Mouse (Mus musculus): ENCODE measurements around the gene Maml2. TPM values are rescaled to one million over a fixed set of nuclear protein-coding genes. Genes with fewer than 3 reads are reported as not detected.
A peak's percentile ranks its signal among the peaks of the same experiment; 100 is the strongest.

Maml2 gene
- polyA plus RNA-seq, 1 experiment from 2014 or later, result 8.6 TPM

GRCm38 (mm10) chr9:13433501-13434090 lies 135.8 kb downstream of the Maml2 start:
- H3K4me1 ChIP-seq, result peaks cover 13% of the 10 kb centered on the region
- no peaks in the 10 kb centered on the region for H3K27me3 ChIP-seq (ENCODE audit: low read depth, poor library complexity, severe bottlenecking)
- H3K9me3 ChIP-seq (replicated peaks), result peaks cover 8% of the 10 kb centered on the region; the same call in 1 of the 2 replicates
- WGBS, result 90% methylated on average over 6 of the region's 6 CpGs
- no peak overlapping the region for H3K4me3 ChIP-seq
- H3K27ac ChIP-seq (replicated peaks), result no peak overlapping the region
- H3K36me3 ChIP-seq, result 0 out of 2 replicates have a peak, but pooled peaks cover 3% of the 10 kb centered on the region
- no peak for DNase-seq (ENCODE audit: low spot score)

- peaks cover 8% of the 10 kb centered on the region; the same call in 1 of the 2 replicates for H3K9me3 ChIP-seq (replicated peaks)
- WGBS, result 83% methylated on average over 6 of the region's 6 CpGs
Observed at GRCm38 (mm10) chr9:13440911-13441310, 143.2 kb downstream of the Maml2 start.

GRCm38 (mm10) chr9:13442012-13442735 lies 144.4 kb downstream of the Maml2 start:
- 0 out of 2 replicates have a peak, but pooled peaks cover 3% of the 10 kb centered on the region for H3K36me3 ChIP-seq
- H3K27ac ChIP-seq (replicated peaks), result no peak overlapping the region
- H3K9me3 ChIP-seq (replicated peaks), result peaks cover 4% of the 10 kb centered on the region; the same call in 1 of the 2 replicates
- H3K4me3 ChIP-seq, result no peak overlapping the region
- no peaks in the 10 kb centered on the region for H3K4me1 ChIP-seq
- H3K27me3 ChIP-seq (ENCODE audit: low read depth, poor library complexity, severe bottlenecking), result no peaks in the 10 kb centered on the region
- WGBS, result 83% methylated on average over 13 of the region's 13 CpGs
- no peak for DNase-seq (ENCODE audit: low spot score)

More at GRCm38 (mm10) chr9:13440911-13441310, 143.2 kb downstream of the Maml2 start:
- Histone ChIP-seq H3K27ac (replicated peaks) (no peak overlapping the region), H3K27me3 (ENCODE audit: low read depth, poor library complexity, severe bottlenecking) (no peaks in the 10 kb centered on the region), H3K4me1 (no peaks in the 10 kb centered on the region), H3K4me3 (no peak overlapping the region), H3K36me3 (0 out of 2 replicates have a peak, but pooled peaks cover 3% of the 10 kb centered on the region)
- DNase-seq (ENCODE audit: low spot score), result no peak

- DNase-seq (ENCODE audit: low spot score), result no peak
- H3K4me1 ChIP-seq, result no peaks in the 10 kb centered on the region
Observed at GRCm38 (mm10) chr9:13443484-13444211, 145.9 kb downstream of the Maml2 start.

GRCm38 (mm10) chr9:13446236-13446635 lies 148.5 kb downstream of the Maml2 start:
- Histone ChIP-seq H3K4me1 (0 out of 2 replicates have a peak, but pooled peaks cover 8% of the 10 kb centered on the region), H3K27ac (replicated peaks) (no peak overlapping the region), H3K36me3 (no peaks in the 10 kb centered on the region), H3K4me3 (no peak overlapping the region), H3K27me3 (ENCODE audit: low read depth, poor library complexity, severe bottlenecking) (no peaks in the 10 kb centered on the region), H3K9me3 (replicated peaks) (no peaks in the 10 kb centered on the region)
- DNase-seq (ENCODE audit: low spot score), result no peak
- 89% methylated on average over 1 of the region's 1 CpGs for WGBS

More at GRCm38 (mm10) chr9:13443484-13444211, 145.9 kb downstream of the Maml2 start:
- Histone ChIP-seq H3K36me3 (no peaks in the 10 kb centered on the region), H3K4me3 (no peak overlapping the region), H3K27me3 (ENCODE audit: low read depth, poor library complexity, severe bottlenecking) (no peaks in the 10 kb centered on the region), H3K27ac (replicated peaks) (no peak overlapping the region), H3K9me3 (replicated peaks) (no peaks in the 10 kb centered on the region)
- 83% methylated on average over 1 of the region's 1 CpGs for WGBS

GRCm38 (mm10) chr9:13446703-13447285 lies 149.0 kb downstream of the Maml2 start, which contains the start of gene Gm17571:
Gene Gm17571 (minus strand): TSS chr9:13446753.
- Histone ChIP-seq H3K4me1 (0 out of 2 replicates have a peak, but pooled peaks cover 8% of the 10 kb centered on the region), H3K36me3 (no peaks in the 10 kb centered on the region), H3K27me3 (ENCODE audit: low read depth, poor library complexity, severe bottlenecking) (no peaks in the 10 kb centered on the region), H3K4me3 (no peak within 1 kb of the TSS), H3K27ac (replicated peaks) (no peak within 1 kb of the TSS), H3K9me3 (replicated peaks) (no peaks in the 10 kb centered on the region)
- no peak for DNase-seq (ENCODE audit: low spot score)
- WGBS, result 90% methylated on average over 4 of the region's 4 CpGs

GRCm38 (mm10) chr9:13448716-13449115 lies 151.0 kb downstream of the Maml2 start:
- H3K27me3 ChIP-seq (ENCODE audit: low read depth, poor library complexity, severe bottlenecking), result no peaks in the 10 kb centered on the region
- WGBS, result 92% methylated on average over 3 of the region's 3 CpGs
- no peak overlapping the region for H3K4me3 ChIP-seq
- no peaks in the 10 kb centered on the region for H3K36me3 ChIP-seq
- H3K9me3 ChIP-seq (replicated peaks), result no peaks in the 10 kb centered on the region
- no peak for DNase-seq (ENCODE audit: low spot score)
- H3K27ac ChIP-seq (replicated peaks), result no peak overlapping the region
- 0 out of 2 replicates have a peak, but pooled peaks cover 8% of the 10 kb centered on the region for H3K4me1 ChIP-seq

GRCm38 (mm10) chr9:13454651-13455123 lies 156.9 kb downstream of the Maml2 start:
- no peaks in the 10 kb centered on the region for H3K36me3 ChIP-seq
- H3K9me3 ChIP-seq (replicated peaks), result no peaks in the 10 kb centered on the region
- WGBS, result 32% methylated on average over 7 of the region's 7 CpGs
- DNase-seq (ENCODE audit: low spot score), result peak; percentile 25
- H3K4me1 ChIP-seq, result peaks cover 24% of the 10 kb centered on the region
- peak overlapping the region; percentile 79 for H3K27ac ChIP-seq (replicated peaks)
- peak overlapping the region; percentile 5; the same call in 1 of the 2 replicates for H3K4me3 ChIP-seq
- no peaks in the 10 kb centered on the region for H3K27me3 ChIP-seq (ENCODE audit: low read depth, poor library complexity, severe bottlenecking)

GRCm38 (mm10) chr9:13455231-13455630 lies 157.5 kb downstream of the Maml2 start:
- DNase-seq (ENCODE audit: low spot score), result no peak
- peak overlapping the region; percentile 5; the same call in 1 of the 2 replicates for H3K4me3 ChIP-seq
- H3K9me3 ChIP-seq (replicated peaks), result no peaks in the 10 kb centered on the region
- H3K36me3 ChIP-seq, result no peaks in the 10 kb centered on the region
- peaks cover 21% of the 10 kb centered on the region for H3K4me1 ChIP-seq
- no peaks in the 10 kb centered on the region for H3K27me3 ChIP-seq (ENCODE audit: low read depth, poor library complexity, severe bottlenecking)
- peak overlapping the region; percentile 79 for H3K27ac ChIP-seq (replicated peaks)
- 96% methylated on average over 1 of the region's 1 CpGs for WGBS

GRCm38 (mm10) chr9:13457774-13458173 lies 160.0 kb downstream of the Maml2 start:
- no peaks in the 10 kb centered on the region for H3K36me3 ChIP-seq
- H3K4me1 ChIP-seq, result peaks cover 16% of the 10 kb centered on the region
- no peak overlapping the region for H3K4me3 ChIP-seq
- peak overlapping the region; percentile 38; the same call in 1 of the 2 replicates for H3K27ac ChIP-seq (replicated peaks)
- DNase-seq (ENCODE audit: low spot score), result no peak
- no peaks in the 10 kb centered on the region for H3K27me3 ChIP-seq (ENCODE audit: low read depth, poor library complexity, severe bottlenecking)
- WGBS, result 87% methylated on average over 6 of the region's 6 CpGs
- H3K9me3 ChIP-seq (replicated peaks), result no peaks in the 10 kb centered on the region

GRCm38 (mm10) chr9:13459371-13459770 lies 161.6 kb downstream of the Maml2 start:
- Histone ChIP-seq H3K4me1 (peaks cover 11% of the 10 kb centered on the region), H3K4me3 (no peak overlapping the region), H3K27me3 (ENCODE audit: low read depth, poor library complexity, severe bottlenecking) (no peaks in the 10 kb centered on the region), H3K36me3 (no peaks in the 10 kb centered on the region), H3K27ac (replicated peaks) (no peak overlapping the region), H3K9me3 (replicated peaks) (no peaks in the 10 kb centered on the region)
- no peak for DNase-seq (ENCODE audit: low spot score)
- 91% methylated on average over 1 of the region's 1 CpGs for WGBS

GRCm38 (mm10) chr9:13460012-13460411 lies 162.3 kb downstream of the Maml2 start:
- DNase-seq (ENCODE audit: low spot score), result no peak
- Histone ChIP-seq H3K27ac (replicated peaks) (no peak overlapping the region), H3K36me3 (no peaks in the 10 kb centered on the region), H3K27me3 (ENCODE audit: low read depth, poor library complexity, severe bottlenecking) (no peaks in the 10 kb centered on the region), H3K4me1 (peaks cover 5% of the 10 kb centered on the region), H3K4me3 (no peak overlapping the region), H3K9me3 (replicated peaks) (no peaks in the 10 kb centered on the region)
- 87% methylated on average over 3 of the region's 3 CpGs for WGBS
